ENCODE assay signal across 1 mouse cellular context in the genomic region with DNA sequence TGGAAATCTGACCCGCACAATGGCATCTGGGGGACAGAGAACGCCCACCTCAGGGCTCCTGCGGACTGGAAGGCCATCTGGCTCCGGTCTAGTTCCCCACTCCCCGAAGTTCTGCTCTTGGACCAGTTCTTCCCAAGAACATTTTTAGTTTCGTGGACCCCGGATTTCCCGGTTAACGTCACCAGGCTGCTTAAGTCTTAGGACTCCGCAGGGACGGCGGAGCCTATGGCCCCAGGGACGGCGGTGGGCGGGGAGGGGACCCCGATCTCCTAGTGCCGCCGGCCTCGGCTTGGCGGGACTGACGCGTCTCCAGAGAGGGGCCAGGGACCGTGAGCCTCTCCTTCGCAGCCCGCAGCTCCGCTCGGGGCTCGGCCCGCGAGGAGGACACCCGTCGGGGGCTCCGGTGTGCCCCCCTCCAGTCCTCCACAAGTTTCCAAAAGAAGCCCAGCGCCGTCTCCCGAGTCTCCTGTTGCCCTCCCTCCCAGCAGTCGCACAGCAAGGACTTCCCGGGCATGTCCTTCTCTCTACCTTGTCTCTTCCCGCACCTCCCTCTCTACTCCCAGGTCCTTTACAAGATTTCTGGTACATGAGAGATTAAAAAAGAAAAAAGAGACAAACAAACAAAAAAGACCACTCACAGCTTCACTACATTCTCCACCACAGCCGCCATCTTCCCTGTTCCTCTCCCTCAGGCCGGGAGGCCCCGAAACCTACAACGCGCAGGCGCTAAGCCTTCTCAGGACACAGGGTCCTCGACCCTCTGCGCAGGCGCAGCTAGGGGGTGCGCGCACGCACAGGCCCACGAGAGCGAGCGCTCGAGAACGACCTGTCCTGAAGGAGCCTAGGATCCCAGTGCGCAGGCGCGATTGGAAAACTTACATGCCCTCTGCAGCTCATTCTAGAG.
A peak's percentile ranks its signal among the peaks of the same experiment; 100 is the strongest.
TF ChIP-seq lines count a peak whose summit lies in the region.

No protein-coding gene starts in this region.

TF ChIP-seq in MEL, 35 proteins besides CTCF, POLR2A, EP300 and RAD21:
- TF ChIP-seq ZNF384 (IDR thresholded peaks at IDR 0.05; ENCODE audit: low read depth, low read length) (0 out of 2 replicates have a peak, but pooled peaks have one; percentile 34), CHD1 (IDR thresholded peaks at IDR 0.05; ENCODE audit: low read depth, low read length) (peak; percentile 96; the same call in 1 of the 2 replicates), ETS1 (IDR thresholded peaks at IDR 0.05; ENCODE audit: low read depth, low read length) (no peak), SMC3 (IDR thresholded peaks at IDR 0.05; ENCODE audit: low read depth, low read length) (no peak), E2F4 (IDR thresholded peaks at IDR 0.05; ENCODE audit: borderline replicate concordance, low read depth, low read length) (no peak), ZC3H11A (IDR thresholded peaks at IDR 0.05; ENCODE audit: low read depth, low read length) (no peak), MAFK (IDR thresholded peaks at IDR 0.05; ENCODE audit: borderline replicate concordance, low read depth, low read length) (no peak), KAT2A (conservative IDR thresholded peaks at IDR 0.05; ENCODE audit: low read depth, low read length) (no peak; the same call in 1 of the 2 replicates), BHLHE40 (IDR thresholded peaks at IDR 0.05; ENCODE audit: borderline replicate concordance, low read depth, low read length) (no peak), NRF1 (IDR thresholded peaks at IDR 0.05; ENCODE audit: insufficient read depth, low read depth, low read length, poor library complexity, severe bottlenecking) (peak; percentile 87), MXI1 (IDR thresholded peaks at IDR 0.05; ENCODE audit: low read depth, low read length) (no peak), POLR2AphosphoS5 (IDR thresholded peaks at IDR 0.05; ENCODE audit: borderline replicate concordance, low read depth, low read length) (no peak), GABPA (IDR thresholded peaks at IDR 0.05; ENCODE audit: low read depth, low read length) (no peak), TAL1 (IDR thresholded peaks at IDR 0.05; ENCODE audit: low read length) (no peak), HCFC1 (IDR thresholded peaks at IDR 0.05; ENCODE audit: low read depth, low read length) (peak; percentile 80), ZMIZ1 (IDR thresholded peaks at IDR 0.05; ENCODE audit: low read depth, low read length) (peak; percentile 92), SIN3A (IDR thresholded peaks at IDR 0.05; ENCODE audit: low read length) (peak; percentile 80; the same call in 1 of the 2 replicates), USF1 (IDR thresholded peaks at IDR 0.05; ENCODE audit: low read depth, low read length) (no peak), MAX (IDR thresholded peaks at IDR 0.05; ENCODE audit: low read length) (peak; percentile 22; the same call in 1 of the 2 replicates), UBTF (IDR thresholded peaks at IDR 0.05; ENCODE audit: borderline replicate concordance, insufficient read depth, low read depth, low read length) (0 out of 2 replicates have a peak, but pooled peaks have one; percentile 38), TCF12 (IDR thresholded peaks at IDR 0.05; ENCODE audit: low read depth, low read length) (peak; percentile 55; the same call in 1 of the 2 replicates), MAZ (IDR thresholded peaks at IDR 0.05; ENCODE audit: low read depth, low read length) (peak; percentile 49; the same call in 1 of the 2 replicates), GATA1 (IDR thresholded peaks at IDR 0.05; ENCODE audit: low read depth, low read length) (no peak), TBP (IDR thresholded peaks at IDR 0.05; ENCODE audit: low read depth, low read length) (peak; percentile 85), POLR2AphosphoS2 (IDR thresholded peaks at IDR 0.05; ENCODE audit: low read length) (peak; percentile 75; the same call in 1 of the 2 replicates), CHD2 (IDR thresholded peaks at IDR 0.05; ENCODE audit: low read length) (no peak), MYC (IDR thresholded peaks at IDR 0.05; ENCODE audit: low read depth, low read length) (peak; percentile 16; the same call in 1 of the 2 replicates), ZKSCAN1 (IDR thresholded peaks at IDR 0.05; ENCODE audit: low read depth, low read length) (no peak), ELF1 (IDR thresholded peaks at IDR 0.05; ENCODE audit: low read depth, low read length) (no peak), MEF2A (IDR thresholded peaks at IDR 0.05; ENCODE audit: extremely low read depth, insufficient replicate concordance, low read depth, low read length, poor library complexity, severe bottlenecking) (no peak), USF2 (IDR thresholded peaks at IDR 0.05; ENCODE audit: borderline replicate concordance in 1 of 2, insufficient read depth in 1 of 2, low read depth in 1 of 2, low read length in 2 of 2) (no peak), JUND (IDR thresholded peaks at IDR 0.05; ENCODE audit: low read depth, low read length) (no peak), MYB (IDR thresholded peaks at IDR 0.05; ENCODE audit: low read depth, low read length) (no peak), RCOR1 (IDR thresholded peaks at IDR 0.05; ENCODE audit: low read depth, low read length) (no peak), NELFE (IDR thresholded peaks at IDR 0.05; ENCODE audit: low read depth, low read length) (peak; percentile 98)
